Mouse (Mus musculus): ENCODE results near the gene Prkn.
"Not testable (repeated sequence)": the region's sequence is repeated elsewhere in the genome, so short reads cannot be mapped to it uniquely, and the experiment has no call there.

Gene Prkn

DNA sequence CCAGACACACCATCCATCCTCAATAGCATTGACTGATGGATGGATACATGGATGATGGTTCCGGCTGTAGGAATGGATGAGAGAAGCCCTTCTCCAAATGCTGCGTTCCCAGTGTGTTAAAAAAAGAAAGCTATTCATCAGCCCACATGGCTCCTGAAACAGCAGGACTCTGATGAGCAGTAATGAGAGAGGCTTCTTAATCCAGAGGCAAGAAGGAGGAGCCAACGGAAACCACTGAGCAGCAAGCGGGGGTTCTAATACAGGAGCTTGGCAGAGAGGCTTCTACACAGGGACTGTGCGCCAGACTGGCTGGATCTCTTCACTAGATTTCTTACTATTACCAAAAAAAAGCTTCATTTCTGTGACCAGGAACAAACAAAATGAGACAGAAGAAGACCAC is 1093.6 kb downstream of the Prkn start:
- no peak for DNase-seq

DNA sequence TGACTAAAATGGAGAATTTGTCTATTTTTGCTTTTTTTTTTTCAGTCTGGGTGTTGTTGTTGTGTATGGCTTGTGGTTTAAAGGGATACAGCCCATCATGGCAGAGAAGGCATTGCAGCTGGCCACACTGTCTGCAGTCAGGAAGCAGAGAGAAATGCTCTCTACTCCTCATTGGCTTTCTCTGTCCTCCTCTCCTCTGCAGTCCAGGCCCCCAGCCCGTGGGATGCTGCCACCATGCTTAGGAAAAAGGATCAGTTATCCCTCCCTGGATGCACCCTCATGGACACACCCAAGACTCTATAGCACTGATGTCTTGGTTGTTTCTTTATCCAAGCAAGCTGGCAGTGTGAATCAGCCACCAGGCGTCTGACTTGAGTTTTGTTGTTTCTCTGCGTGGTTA is 1107.3 kb downstream of the Prkn start:
- no peak for DNase-seq

DNA sequence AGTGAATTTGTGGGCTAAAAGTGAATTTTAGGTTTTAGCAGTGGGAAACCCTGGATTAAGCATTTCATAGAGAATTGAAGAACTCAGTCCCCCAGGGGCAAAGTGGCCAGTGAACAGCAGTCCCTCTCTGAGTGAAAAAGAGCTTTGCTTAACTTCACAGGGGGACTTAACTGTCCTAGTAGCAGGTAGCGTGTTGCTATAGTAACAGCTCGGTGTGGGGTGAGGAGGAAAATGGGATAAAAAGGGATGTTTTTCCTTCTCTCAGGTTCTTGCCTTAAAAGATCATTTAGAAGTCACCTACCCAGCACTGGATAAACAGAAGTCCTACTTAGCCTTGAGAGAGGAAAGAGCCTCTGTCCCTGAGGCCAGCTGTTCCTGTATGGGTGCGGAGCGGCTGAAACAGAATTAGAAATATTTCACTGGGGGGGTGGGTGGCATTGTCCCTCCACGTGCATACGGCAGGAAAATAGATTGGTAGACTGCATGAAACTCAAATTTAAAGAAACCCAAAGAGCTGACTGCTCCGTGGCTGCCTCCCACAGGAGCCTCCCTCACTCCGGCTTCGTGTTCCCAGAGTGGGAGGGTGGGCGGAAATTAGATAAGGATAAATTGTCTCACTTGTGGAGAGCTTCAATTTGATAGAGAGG is 1109.5 kb downstream of the Prkn start:
- no peak for DNase-seq

DNA sequence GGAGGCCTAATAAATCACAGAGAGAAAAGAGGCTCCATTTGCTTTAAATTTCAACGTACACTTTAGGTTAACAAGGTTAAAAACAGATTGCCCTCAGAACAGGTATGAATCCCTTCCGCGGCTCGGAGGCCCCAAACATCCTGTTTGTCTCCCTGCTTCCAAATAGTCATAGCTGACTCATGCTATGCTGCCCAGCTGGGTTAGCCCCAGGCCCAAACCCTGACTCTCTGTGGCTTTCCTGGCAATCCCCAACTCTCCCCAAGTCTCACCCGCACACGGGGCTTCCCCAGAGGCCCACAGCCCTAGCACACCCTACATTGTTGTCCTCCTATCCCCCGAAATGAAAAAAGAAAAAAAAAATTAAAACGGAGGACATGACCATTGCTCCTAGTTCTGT is 1110.0 kb downstream of the Prkn start:
- DNase-seq: no peak

DNA sequence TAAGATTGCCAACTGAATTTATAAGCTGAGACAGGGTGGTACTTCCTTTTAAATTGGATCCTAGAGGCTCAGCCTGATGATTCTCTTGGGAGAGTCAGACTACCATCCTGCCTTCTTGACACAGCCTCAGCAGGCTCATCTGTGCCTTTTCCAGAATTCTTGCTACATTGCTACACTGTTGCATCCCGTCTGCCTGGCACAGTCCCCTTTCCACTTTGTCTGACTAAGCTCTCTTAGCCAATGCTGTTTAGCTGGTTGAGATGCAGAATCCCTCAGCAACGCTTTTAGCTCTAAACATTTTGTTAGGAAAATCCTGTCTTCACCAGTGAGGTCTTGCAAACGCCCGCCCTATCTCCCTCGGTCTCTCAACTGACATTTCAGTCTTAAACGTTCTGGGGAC is 1115.1 kb downstream of the Prkn start:
- no peak for DNase-seq

DNA sequence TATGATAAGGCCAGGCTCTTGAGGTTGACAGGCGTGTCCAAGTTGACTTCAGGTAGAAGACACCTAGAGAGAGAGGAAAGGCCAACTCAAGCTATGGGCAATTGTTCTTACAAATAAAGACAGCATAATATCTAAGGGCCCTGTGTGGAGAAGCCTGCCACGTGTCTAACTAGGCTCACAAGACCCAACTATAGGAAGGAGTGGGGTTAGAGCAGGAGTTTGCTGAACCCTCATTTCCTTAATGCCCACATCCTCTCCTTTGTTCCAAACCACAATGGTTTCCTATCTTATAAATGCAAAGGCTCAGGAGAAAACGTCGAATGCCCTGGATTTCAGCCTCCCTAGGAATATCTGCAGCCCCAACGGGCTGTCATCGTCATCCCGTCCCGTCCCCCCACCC is 1120.3 kb downstream of the Prkn start:
- no peak for DNase-seq

DNA sequence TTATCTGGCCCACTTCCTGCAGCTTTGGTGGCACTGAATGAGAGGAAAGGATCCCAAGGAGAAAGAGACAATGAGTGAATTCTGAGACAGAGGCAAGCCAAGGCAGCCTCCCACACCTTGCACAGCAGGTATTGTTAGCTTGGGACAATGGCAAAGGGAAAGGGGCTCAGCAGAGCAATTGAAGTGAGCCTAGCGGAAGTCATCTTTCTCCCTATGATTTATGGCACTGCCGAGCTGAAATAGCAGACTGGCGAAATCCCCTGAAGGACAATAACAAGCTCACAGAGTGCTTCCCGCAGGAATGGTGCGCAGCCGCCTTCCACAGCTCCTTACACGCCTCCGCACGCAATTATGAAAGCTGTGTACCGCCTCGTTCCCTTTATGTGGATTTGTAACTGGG is 1122.6 kb downstream of the Prkn start:
- no peak for DNase-seq

DNA sequence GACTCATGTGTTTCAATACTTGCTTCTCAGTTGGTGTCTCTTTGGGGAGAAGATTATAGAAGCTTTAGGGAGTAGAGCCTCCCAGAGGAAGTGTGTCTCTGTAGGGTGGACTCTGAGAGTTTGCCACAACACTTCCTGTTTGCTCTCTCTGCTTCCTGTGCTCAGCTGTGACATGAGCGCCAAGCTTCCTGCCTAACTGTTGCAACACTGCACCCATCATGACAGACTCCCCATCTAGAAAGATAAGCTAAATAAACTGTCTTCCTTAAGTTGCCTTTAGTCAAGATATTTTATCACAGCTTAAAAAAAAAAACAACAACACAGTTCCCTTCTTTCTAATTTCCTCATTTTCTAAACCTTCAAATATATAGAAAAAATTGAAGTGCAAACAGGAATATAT is 1130.0 kb downstream of the Prkn start:
- no peak for DNase-seq

DNA sequence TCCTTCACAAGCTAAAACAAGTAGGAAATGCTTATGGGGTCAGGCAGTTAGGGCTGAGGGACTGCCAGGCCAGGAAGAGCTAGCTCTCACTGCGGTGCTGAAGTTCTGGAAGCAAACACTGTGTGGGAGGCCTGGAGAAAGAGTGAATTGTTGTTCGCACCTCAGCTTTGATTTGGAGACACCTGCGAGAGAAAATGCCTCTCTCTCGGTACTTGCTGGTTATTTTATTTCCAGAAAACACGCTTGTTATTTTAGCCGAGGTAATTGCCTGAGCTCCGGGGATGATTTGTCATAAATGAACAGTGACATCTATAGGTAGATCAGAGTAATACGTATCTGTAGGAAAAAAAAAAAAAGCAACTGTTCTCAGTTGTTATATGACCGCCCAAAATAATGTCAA is 1132.4 kb downstream of the Prkn start:
- DNase-seq: no peak

DNA sequence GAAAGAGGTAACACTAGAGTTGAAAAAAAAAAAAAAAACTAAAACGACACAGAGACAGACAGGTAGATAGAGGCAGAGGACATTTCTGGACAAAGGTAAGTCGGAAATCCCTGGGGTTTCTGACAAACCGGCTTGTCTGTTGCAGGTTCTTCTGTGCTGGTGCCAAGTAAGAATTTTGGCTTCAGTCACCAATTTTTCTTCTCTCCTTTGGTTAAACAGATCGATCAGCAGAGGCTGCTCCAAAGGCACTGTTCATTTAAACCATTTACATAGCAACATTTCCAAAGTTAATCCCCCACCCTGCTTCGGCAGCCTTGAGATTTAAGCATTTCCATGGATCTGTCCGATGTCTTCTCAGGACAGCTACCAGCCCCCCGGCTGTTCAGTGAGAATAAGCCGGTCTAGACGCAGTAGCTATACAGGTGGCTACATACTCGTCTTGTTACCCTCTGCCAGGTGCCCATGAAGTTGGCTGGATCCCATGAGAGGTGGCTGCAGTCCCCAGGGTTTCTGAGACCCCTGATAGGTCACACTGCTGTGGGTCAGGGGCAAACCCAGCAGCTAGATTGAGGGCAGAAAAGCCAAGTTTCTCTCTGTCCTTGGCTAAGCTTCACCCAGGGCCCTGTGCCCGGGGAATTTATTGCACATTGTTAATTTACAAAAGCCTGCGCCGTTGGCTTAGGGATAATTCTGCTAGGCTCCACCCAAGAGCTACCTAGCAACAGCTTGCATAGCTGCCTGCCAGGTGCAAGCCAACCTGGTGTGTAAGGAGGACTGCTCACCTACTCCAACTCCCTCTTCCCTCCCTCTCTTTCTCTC is 1133.0 kb downstream of the Prkn start:
- DNase-seq: peak in 1 of 2 experiments; percentile 7

DNA sequence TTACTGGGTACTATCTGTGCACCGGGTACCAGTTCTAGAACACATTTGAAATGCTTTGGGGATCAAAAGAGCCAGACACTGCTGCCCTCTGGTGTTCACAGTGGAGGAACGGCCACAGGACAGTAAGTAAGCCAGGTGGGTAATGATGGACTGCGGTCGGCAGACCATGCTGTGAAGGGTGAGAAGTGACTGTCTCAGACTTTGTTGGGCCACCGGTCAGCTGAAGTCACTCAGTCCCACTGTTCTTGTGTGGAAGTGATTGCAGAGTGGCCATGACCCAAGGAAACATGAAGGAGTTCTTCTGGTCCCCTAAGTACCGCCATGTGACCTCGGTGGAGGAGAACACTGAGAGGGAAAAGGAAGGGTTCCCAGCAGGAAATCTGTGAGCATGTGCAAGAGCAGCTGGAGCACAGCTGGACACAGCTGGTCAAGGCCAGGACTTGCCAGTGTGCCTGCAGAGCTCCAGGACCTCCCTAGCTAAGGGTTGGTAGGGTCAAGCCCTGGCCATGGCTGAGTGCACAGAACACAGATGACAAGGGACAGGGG is 1135.0 kb downstream of the Prkn start:
- DNase-seq: peak; percentile 35 to 56

DNA sequence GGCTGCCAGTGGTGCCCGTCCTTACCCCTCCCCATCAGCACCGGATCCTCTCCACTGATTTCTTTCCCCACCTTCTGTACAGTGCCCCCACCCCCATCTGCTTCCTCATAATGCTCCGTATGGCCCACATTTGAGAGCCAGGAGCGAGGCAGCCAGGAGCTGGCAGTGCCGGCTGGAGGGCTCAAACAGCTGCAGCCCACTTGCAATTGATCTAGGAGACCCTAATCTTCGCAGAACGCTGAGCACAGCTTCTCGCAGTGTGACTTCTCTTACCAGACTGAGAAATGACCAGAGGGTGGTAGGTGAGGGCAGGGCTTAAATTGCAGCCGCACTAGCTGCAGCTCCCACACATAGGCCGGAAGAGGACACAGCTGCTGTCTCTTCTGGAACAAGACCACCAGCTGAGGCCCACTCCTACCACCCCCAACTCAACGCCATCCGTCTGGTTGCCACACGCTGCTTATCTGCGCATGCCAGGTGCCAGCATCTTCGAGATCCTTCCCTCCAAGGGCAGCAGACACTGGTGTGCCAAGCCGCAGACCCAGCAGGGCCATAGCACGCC is 1138.2 kb downstream of the Prkn start:
- no peak for DNase-seq

DNA sequence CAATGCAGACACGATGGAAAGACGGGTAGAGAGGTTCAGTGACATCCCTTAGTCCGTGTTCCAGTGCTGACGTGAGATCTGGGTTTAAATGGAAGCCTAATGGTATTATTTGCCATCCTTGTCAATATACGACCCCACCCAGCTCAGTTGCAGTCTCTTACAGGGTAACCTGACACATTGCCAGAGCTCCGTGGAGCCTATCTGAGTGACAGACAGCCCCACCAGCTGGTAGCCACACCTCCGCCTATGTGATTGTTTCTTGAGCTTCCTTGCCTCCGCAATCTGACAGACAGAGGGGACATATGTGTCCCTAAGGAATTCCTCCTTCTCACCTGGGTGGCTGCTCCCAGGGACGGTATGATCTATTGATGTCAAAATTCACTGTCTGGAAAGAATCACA is 1141.5 kb downstream of the Prkn start:
- DNase-seq: no peak

DNA sequence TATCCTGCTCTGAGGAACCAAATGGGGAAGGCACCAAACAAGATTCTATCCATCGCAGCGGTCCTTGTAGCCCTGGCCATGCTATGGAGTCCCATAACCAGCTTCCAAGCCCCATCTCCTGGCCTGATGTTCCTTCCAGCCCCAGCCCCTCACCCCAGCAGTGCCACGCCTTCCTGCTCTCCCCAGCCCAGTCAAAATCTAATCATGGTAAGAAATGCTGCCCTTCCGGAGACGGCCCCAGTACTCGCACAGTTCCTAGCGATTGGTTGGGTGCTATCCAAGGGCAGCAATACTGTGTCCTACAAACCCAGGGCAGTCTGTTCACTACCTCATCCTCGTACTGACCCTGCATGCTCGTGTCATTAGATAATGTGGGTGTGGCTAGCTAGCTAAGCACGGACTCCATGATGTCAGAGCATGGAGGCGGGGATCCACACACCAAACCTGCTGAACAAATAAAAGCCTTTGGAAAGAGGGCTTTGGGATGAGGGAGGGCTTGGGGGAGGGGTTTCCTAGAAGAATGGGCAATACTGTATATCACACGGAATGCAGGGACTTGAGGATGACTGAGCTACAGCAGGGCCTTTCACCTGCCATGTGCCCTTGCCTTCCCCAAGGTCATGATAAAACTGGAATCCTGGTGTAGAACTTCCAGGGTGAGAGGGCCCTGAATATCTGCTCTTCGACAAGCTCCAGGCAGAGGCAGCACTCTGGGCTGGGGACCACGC is 1148.1 kb downstream of the Prkn start:
- no peak for DNase-seq

DNA sequence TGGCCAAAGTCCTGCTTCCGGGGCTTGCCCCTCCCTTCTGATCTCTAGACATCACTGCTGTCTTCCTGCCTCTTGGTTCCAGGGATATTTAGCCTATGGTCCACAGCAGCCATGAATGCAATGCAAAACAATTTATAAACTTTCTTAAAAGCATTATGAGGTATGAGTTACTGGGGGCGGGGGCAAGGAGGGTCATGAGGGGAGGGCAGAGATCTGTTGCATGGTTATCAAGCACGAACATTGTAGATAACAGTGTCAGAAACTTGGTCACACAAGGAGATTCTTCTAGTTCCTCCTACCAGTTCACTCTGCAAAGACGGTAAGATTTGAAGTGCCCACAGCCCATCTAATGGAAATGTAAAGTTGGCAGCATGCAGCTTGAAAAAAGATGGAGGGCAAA is 1149.1 kb downstream of the Prkn start:
- no peak for DNase-seq

DNA sequence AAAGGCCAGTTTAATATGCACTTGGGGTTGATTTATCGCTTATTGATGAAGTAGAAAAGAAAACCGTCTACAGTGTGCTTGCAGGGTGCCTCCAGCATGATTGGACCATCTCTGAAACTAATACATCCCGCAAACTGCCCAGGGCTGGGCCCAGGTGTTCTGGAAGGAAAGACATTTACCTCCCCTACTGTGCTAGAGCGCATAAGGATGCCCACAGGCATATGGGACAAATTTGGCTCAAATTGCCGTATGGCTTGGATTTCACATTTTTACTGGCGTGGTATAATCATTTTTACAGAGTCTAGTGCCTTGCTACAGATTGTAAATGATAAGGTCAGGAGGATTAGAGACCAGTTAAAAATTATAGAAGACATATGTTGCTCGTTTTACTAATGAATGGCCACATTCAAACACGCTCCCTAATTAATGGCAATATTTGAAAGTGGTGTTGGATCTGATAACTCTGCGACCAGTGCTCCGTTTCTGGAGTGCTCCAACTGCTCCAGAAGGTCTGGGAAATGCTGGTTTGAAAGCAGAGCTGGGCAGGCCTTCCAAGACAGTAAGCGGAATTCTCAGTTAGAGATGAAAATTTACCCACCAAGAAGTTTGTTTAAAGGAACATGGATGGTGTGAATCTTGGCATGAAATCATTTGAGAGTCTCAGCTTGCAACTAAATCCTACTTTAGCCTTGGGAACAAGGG is 1150.4 kb downstream of the Prkn start:
- DNase-seq: no peak

DNA sequence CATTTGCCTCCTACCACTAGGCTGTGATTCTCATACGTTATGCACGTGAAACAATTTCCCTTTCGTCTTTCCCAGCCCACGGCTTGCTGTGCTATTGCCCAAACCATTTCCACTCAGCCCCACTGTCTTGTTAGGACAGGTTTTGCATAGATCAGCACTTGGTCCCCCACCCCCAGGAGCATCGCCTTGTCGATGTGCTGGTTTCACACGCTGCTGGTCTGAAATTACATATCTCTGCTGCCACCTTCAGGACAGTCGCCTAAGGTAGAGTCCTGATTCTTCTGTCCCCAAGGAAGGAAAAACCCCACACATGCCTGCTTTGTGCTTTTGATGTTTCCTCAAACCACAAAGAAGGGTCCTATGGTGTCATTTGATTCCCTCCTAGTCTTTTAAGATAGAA is 1153.1 kb downstream of the Prkn start:
- peak in 1 of 2 experiments; percentile 13 for DNase-seq

DNA sequence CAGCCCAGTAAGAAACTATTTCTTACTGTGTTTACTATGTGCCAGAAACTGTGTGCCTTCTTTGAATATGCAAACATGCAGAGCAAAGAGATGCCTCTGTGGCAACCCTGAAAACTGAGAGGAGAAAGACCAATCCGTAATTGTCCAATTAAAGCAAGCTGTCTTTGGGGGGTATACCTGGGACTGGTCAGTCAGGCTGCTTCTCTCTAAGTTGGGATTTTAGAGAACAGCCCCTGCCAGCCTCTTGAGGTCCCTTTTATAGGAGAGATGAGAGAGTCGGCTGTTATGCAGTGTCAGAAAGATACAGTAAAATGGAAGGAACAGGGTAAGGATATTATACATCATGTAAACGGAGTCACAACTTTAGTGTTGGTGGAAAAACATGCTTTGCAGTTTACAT is 1154.1 kb downstream of the Prkn start:
- no peak for DNase-seq

DNA sequence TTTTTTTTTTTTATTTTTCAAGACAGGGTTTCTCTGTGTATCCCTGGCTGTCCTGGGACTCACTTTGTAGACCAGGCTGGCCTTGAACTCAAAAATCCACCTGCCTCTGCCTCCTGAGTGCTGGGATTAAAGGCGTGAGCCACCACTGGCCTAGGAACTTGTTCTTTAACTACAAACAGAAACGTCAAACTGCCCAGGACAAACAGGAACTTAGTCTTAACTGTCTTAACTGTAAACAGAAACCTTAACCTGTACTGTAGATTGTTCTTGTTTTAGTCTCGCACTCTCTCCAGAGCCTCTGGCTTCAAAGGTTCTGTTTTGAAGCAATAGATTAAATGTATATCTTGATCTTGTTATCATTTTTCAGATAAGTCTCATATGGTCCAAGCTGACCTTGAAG is 1154.6 kb downstream of the Prkn start:
- DNase-seq: not testable (repeated sequence)

DNA sequence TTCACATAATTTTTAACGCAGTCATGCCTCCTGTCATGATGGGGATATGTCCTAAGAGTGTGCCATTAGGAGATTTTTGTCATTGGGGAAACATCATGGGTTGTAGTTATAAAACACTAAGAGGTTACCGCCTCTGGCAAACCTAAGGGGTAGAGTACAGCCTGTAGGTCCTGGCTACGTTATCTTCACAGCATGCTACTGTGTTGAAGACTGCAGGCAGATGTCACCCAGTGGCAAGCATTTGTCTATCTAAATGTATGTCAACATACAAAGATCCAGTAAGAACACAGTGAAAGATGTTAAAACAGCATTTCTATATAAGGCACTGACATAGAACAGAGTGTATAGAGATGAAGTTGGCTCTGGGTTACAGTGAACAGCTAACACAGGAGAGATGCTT is 1155.3 kb downstream of the Prkn start:
- DNase-seq: no peak

DNA sequence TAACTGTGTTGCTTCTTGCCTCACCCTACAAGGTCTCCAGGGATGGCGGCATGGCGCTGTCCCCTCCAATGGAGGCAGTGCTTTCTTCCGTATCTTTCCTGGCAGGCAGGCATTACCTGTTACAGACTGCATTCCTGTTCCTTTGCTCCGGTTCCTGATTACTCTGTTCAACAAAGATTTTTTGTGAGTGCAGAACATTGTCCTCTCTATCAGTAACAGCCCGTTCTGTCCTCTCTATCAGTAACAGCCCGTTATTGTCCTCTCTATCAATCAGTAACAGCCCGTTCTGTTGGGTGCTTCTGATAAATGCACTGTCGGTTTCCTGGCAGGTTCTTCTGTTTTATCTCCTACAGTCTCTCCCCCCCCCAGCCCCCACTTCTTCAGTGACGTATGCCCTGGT is 1156.1 kb downstream of the Prkn start:
- DNase-seq: no peak

DNA sequence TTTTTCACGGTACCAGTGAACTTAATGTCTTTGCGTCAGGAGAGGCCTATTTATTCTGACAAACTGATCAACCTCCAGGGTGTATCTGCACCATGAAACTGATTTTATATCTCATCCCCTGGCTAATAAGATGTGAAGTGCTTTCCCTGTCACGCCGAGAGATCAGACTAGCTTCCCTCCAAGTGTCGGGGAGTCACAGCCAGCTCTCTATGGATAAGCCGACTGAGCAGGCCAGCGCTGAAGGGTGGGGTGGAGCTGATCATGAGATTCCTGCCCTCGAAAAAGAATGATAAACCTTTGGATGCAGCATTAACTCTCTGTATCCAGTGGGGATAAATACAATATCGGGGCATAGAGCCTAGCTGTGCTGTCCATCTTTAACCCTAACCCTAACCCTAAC is 1160.1 kb downstream of the Prkn start:
- no peak for DNase-seq

DNA sequence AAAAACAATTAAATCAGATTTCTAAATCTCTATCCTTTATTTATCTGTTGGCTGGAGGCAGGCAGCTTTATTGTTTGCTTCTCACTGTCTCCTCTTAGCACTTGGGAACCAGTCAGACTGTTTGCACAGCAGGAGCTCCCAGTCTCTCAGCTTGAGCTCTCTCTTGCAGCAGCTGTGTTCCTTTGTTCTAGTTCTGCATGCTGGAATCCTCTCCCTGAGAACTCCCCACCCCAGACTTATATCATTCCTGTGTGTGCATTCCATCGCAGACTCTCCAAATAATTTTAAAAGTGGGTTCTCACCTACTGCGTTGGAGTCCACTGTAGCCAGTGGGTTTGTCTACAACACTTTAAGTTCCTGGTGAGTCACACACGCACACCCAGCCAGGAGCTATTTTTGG is 1181.1 kb downstream of the Prkn start:
- DNase-seq: no peak

All from lung, adult 18-20 months (tissue).